Mouse (Mus musculus) embryo, embryonic 11.5 days (tissue): ENCODE results near the gene Rbmx2.

ENCODE experiments used
- DNase-seq: peaks from one replicate; pipeline ENCODE4 v3.0.0-alpha.2; 2012; ENCODE audit warnings: low read depth, low spot score

The Rbmx2 gene

GRCm38 (mm10) chrX:48694864-48695371, at the start of gene Rbmx2:
TSS of gene Rbmx2 (plus strand) at chrX:48695004.
- peak; percentile 87 for DNase-seq

DNA sequence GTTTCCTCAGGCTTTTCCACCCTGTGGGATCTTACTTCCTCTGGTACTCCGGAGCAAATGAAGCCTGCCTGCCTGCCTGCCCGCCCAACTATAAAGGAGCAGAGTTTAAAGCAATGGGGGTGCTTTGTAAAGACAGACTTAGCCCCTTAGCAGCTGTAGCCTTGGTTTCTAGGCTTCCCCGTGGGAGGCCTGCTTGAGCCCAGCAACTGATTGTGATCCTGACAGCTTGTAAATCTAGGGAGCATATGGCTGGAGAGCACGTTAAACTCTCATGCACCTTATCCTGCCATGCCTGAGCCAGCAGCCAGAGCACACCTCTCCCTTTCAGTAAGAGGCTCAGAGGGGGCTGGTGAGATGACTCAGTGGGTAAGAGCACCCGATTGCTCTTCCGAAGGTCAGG, 28.0 kb upstream of the Rbmx2 start:
- DNase-seq = peak; percentile 20

GRCm38 (mm10) chrX:48669588-48669987, 25.2 kb upstream of the Rbmx2 start:
- no peak for DNase-seq

DNA sequence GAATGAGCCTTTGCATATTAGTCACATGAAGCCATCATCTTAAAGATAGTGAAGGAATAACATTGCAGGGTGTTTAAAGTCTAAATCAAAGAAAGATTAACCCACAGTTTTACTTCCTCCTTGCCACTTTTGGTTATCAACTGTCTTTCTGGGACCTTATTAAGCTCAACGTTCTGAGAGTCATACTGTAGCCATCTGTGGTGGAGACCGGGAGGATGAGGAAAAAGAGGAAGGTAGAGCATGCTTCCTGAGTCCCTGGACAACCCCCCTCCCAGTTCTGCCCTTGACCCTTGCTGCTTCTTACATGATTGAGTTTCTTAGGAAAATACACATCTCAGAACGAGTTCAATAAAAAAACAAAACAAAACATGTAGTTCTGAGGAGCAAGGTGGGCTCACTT, 23.1 kb upstream of the Rbmx2 start:
- DNase-seq = no peak

- DNase-seq = no peak
Observed at GRCm38 (mm10) chrX:48674171-48674570, 20.6 kb upstream of the Rbmx2 start, which contains the start of gene Gpr119. TSS of gene Gpr119 (minus strand) at chrX:48674478.

- peak; percentile 14 for DNase-seq
Observed at GRCm38 (mm10) chrX:48683451-48683850, 11.4 kb upstream of the Rbmx2 start.

DNA sequence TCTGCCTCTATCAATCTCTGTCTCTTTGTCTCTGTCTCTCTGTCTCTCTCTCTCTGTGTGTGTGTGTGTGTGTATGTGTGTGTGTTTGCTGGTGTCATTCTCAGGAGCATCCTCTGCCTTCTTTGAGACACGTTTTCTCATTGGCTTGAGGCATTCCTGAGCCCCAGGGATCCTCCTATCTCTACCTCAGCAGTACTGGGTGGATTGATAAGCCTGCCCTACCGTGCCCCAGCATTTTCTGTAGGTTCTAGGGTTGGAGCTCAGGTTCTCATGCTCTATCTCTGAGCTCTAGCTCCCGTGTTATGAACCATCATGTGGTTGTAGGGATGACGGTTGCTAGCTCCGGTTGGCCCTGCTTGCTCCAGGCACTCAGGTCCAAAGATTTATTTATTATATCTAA, 10.9 kb upstream of the Rbmx2 start:
- DNase-seq = no peak

- no peak for DNase-seq
Observed at GRCm38 (mm10) chrX:48694460-48694859, 344 bp upstream of the Rbmx2 start.

DNA sequence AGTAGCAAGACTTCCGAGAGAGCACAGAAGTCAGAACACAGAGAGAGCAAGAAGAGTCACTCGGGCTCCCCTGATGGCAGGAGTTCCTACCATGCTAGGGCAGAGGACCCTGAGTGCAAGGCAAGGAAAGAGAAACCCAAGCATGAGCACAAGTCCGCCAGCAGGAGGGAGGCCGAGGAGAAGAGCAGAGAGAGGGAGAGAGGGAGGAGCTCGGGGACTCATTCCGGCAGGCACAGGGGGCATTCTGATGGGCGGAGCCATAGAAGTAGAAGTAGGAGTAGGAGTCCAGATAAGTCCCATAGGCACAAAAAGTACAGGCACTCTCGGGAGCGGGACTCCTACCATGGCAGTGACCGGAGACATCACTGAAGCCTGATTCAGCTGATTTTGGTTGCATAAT, 14.9 kb downstream of the Rbmx2 start:
- DNase-seq = no peak

DNA sequence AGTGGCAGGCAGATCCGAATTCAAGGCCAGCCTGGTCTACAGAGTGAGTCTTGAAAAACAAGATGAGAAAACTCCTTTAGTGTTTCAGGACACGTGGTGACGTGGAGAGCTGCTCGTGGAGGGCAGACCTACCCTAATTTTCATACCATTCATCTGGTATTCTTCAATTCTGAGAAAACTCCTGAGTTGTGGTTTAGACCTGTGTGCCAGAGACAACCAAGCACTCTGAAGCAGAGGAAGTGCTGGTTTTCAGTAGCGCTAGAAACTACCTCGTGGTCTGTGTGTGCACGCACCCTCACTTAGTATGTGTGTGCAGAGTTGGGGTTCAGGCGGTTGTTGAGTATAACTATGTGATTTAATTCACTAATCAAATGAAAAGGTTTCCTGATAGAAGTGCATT, 18.0 kb downstream of the Rbmx2 start:
- DNase-seq = no peak

- no peak for DNase-seq
Observed at GRCm38 (mm10) chrX:48754710-48755283, 60.0 kb downstream of the Rbmx2 start.
